Mouse (Mus musculus): ENCODE results near the gene Krtap16-3.

Krtap16-3 gene

DNA sequence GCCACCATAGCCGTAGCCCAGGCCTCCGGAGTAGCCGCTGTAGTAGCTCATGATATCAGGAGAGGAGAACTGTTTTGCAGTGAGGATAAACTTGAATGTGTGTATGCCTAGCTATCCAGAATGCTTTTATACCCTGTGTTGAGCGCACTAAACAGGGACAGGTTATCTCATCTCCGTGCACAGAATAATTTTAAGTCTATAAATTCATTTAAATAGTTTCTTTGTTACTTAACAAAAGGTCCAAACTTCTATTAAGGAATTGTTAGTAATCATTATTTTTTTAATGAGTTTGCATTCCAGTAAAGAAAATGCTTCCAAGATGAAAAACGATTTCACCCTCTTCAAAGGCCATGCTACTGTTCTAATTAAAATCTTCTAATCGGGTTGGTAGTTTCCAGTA is at the start of gene Krtap16-3:
Gene Krtap16-3, minus strand, starts transcription at position 101 of the 400 bp plus-strand sequence.
- no peak for DNase-seq (ENCODE audit: low read depth in 1 of 2, low spot score in 2 of 2)

DNA sequence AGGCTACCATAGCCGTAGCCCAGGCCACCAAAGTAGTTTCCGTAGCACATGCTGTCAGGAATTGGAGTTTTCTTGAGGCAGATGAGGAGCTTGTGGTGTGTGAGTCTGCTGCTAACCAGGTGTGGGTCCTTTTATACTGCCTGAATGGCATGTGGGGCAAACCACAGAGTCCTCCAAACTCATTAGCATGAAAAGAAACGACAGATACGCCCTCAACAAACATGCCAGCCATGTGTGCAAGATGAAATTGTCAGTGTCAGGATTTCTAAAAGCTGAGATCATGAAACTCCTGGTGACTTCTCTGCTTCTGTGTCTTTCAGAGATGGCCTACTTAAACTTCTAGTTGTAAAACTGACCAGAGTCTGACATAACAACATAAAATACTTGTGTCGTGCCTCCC is 48.0 kb upstream of the Krtap16-3 start, which contains the start of gene Krtap22-2:
Gene Krtap22-2, minus strand, starts transcription at position 101 of the 400 bp plus-strand sequence.
- DNase-seq (ENCODE audit: low read depth in 1 of 2, low spot score in 2 of 2), result no peak

DNA sequence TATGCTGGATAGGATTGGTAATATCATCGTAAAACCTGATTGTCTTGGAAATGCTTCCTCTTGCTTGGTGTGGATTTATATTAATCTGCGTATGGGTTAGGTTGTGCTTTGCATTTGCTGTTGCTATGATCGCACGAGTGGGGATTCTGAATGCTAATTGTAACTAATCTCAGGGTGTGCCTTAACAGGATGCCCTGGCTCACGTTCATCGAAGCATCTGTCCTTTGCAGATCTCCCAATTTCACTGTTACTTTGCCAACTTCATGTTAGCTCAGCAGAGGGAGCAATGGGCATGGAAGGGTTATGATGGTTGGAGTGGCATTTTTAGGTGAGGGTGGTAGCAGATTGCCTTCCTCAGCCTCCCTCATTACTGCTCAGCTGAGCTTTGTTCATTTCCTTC is 21.6 kb downstream of the Krtap16-3 start:
- DNase-seq (ENCODE audit: low read depth in 1 of 2, low spot score in 2 of 2), result no peak

DNA sequence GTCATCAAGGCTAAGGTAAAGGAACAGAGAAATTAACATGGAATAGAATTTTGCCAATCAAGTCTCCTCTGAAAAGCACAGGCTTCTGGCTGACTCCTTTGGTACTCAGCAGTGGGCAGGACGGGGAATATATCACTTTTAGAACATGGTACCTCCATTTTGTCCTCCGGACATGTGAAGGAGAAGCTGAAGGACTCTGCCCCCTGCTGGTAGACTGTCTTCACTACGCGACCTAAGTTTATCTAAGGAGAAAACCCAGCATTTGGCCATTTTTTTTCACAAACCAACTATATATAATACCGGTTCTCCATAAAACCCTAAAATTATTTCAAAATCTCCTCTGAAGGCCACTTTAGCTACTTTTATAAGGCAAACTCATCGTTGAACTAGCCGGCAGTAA is 24.4 kb downstream of the Krtap16-3 start:
- DNase-seq (ENCODE audit: low read depth in 1 of 2, low spot score in 2 of 2), result no peak

DNA sequence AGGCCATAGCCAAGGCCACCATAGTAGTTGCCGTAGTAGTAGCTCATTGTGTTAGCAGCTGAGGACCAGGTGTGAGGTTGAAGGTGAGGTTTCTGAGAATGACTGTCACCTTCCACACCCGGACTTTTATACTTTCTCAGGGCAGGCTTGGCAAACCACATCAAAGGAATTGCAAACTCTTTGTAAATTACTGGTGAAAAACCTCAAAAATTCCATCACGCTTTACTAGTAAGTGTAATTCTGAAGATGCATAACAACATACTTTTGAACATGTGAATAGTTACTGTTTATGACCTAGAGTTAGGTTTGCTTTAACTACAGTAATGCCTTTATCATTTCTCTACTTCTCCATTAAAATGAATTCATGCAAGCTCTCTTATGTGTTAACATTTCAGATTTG is 30.5 kb downstream of the Krtap16-3 start, which contains the start of gene Krtap19-9b:
Gene Krtap19-9b, minus strand, starts transcription at position 101 of the 400 bp plus-strand sequence.
- DNase-seq (ENCODE audit: low read depth in 1 of 2, low spot score in 2 of 2), result no peak
